Mouse (Mus musculus): ENCODE results near the gene Olfr114. TPM values are rescaled to one million over a fixed set of nuclear protein-coding genes. Genes with fewer than 3 reads are reported as not detected.

Olfr114 gene
- polyA plus RNA-seq (2016; fragmentation: Nextera tagmentation; extraction: Ambion mirVana): not detected in 2 replicates

DNA sequence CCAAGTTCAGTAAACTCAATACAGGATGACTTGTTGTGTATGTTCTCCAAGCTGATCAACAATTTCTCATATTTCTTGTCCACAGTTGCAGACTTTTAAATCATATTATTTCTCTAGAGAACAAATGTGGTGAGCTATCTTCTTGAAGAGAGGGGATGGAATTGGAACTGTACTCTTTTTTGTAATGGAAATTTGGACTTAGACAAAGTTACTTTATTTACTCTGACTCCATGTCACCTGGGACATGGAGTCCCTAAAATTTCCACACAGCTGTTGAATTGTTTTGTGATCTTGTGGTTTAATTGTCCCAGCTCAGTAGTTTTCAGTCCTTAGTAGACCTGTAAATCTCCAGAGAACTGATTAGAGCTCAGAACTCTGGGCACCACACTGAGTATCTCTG is at the start of gene Olfr114:
TSS of gene Olfr114 (minus strand) at position 101 of the 400 bp plus-strand sequence.
- Histone ChIP-seq H3K9me3 (no peaks in the 10 kb centered on the region), H3K4me1 (no peaks in the 10 kb centered on the region), H3K36me3 (replicated peaks) (no peaks in the 10 kb centered on the region), H3K27ac (replicated peaks) (no peak within 1 kb of the TSS), H3K27me3 (replicated peaks; ENCODE audit: low read depth, poor library complexity, severe bottlenecking) (no peaks in the 10 kb centered on the region), H3K4me3 (no peak within 1 kb of the TSS)
- DNase-seq (ENCODE audit: low spot score): no peak

- no peaks in the 10 kb centered on the region for H3K27me3 ChIP-seq (replicated peaks; ENCODE audit: low read depth, poor library complexity, severe bottlenecking)
- H3K27ac ChIP-seq (replicated peaks): no peak within 1 kb of the TSS
- 81% methylated on average over 2 of the region's 2 CpGs for WGBS
- H3K4me1 ChIP-seq: no peaks in the 10 kb centered on the region
- peaks cover 4% of the 10 kb centered on the region; the same call in 1 of the 2 replicates for H3K9me3 ChIP-seq
- H3K36me3 ChIP-seq (replicated peaks): no peaks in the 10 kb centered on the region
- H3K4me3 ChIP-seq: no peak within 1 kb of the TSS
- DNase-seq (ENCODE audit: low spot score): no peak
Observed at GRCm38 (mm10) chr17:37627009-37627408, 34.5 kb upstream of the Olfr114 start, which contains the start of the genes Olfr115 and Olfr116. Olfr115 (minus strand) TSS chr17:37627109. Olfr116 (minus strand) TSS chr17:37627199.

DNA sequence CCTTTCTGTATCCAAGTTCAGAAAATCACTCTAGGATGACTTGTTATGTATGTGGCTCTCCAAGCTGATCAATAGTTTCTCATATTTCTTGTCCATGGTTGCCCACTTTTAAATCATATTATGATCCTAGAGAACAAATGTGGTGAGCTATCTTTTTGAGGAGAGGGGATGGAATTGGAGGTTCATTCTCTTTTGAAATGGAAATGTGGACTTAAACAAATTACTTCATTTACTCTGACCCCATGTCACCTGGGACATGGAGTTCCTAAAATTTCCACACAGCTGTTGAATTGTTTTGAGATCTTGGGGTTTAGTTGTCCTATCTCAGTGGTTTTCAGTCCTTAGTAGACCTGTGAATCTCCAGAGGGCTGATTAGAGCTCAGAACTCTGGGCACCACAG is 15.0 kb downstream of the Olfr114 start, which contains the start of gene Olfr113:
TSS of gene Olfr113 (minus strand) at position 101 of the 400 bp plus-strand sequence.
- Histone ChIP-seq H3K9me3 (no peaks in the 10 kb centered on the region), H3K27ac (replicated peaks) (no peak within 1 kb of the TSS), H3K27me3 (replicated peaks; ENCODE audit: low read depth, poor library complexity, severe bottlenecking) (no peaks in the 10 kb centered on the region), H3K4me1 (no peaks in the 10 kb centered on the region), H3K4me3 (no peak within 1 kb of the TSS), H3K36me3 (replicated peaks) (no peaks in the 10 kb centered on the region)
- no peak for DNase-seq (ENCODE audit: low spot score)

- H3K4me3 ChIP-seq: no peak within 1 kb of the TSS
- H3K36me3 ChIP-seq (replicated peaks): no peaks in the 10 kb centered on the region
- no peaks in the 10 kb centered on the region for H3K4me1 ChIP-seq
- H3K27me3 ChIP-seq (replicated peaks; ENCODE audit: low read depth, poor library complexity, severe bottlenecking): no peaks in the 10 kb centered on the region
- H3K27ac ChIP-seq (replicated peaks): no peak within 1 kb of the TSS
- H3K9me3 ChIP-seq: no peaks in the 10 kb centered on the region
- no peak for DNase-seq (ENCODE audit: low spot score)
Observed at GRCm38 (mm10) chr17:37569351-37569750, 23.2 kb downstream of the Olfr114 start, which contains the start of gene Olfr112. Olfr112 (minus strand) TSS chr17:37569451.

DNA sequence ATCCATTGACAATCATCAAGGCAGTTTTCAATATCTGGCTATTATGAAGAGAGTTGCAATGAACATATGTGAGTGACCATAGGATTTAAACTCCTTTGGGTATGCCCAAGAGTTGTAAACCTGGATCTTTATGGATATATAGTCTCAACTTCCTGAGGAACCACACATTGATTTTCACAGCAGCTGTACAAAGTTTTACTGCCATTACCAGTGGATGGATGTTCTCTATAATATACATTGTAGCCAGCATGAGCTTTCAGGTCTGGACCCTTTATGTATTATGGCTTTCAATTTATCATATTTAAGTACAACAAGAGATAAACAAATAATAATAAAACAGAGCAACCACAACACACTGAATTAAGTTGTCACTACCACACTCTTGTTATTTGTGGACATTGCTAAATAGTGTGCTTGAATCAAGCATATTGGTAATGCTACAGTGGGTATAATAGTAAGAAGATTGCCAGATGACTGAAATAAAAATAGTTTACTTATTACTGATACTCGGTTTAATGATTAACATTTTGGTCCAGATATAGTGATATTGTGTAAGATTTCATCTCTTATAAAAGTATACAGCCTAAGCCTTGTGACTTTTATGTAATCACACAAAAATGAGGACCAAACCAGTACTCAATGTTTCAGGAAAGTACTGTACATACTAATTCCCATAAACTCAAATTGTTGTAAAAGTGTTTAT is 33.5 kb downstream of the Olfr114 start:
- H3K36me3 ChIP-seq (replicated peaks): no peaks in the 10 kb centered on the region
- no peaks in the 10 kb centered on the region for H3K27me3 ChIP-seq (replicated peaks; ENCODE audit: low read depth, poor library complexity, severe bottlenecking)
- WGBS: 75% methylated on average over 1 of the region's 1 CpGs
- no peak for DNase-seq (ENCODE audit: low spot score)
- H3K4me3 ChIP-seq: no peak overlapping the region
- H3K4me1 ChIP-seq: no peaks in the 10 kb centered on the region
- H3K9me3 ChIP-seq: no peaks in the 10 kb centered on the region
- H3K27ac ChIP-seq (replicated peaks): no peak overlapping the region

DNA sequence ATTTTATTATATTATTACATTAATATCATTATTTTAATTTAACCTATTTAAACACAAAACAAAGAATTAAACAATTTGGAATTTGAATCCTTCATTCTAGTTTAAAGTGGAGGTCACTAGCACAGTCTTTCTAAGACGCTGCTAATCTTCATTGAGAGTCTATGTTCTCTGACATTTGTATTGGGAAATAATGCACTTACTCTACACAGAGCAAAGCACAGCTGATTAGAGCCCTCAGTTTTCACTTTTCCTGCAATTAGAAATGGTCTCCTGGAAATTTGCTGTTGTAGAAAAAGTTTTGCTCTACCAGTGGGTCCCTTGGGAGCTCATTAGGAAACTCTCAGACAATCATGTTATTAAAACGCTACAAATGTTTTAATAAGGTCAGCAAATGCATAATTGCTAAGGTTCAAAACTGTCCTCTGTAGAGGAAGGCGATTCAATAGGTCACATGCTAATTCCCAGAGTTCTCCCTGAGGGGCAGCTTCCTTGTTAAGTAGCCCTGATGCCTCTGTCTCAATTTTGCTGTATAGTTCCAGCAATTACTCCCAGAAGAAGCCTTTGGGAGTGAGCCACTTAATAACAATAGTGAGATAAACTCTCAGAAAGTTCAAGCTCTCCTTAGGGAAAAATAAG is 48.6 kb downstream of the Olfr114 start:
- 45% methylated on average over 3 of the region's 3 CpGs for WGBS
- no peaks in the 10 kb centered on the region for H3K36me3 ChIP-seq (replicated peaks)
- H3K27ac ChIP-seq (replicated peaks): no peak overlapping the region
- no peak overlapping the region for H3K4me3 ChIP-seq
- DNase-seq (ENCODE audit: low spot score): no peak
- no peaks in the 10 kb centered on the region for H3K4me1 ChIP-seq
- H3K9me3 ChIP-seq: no peaks in the 10 kb centered on the region
- no peaks in the 10 kb centered on the region for H3K27me3 ChIP-seq (replicated peaks; ENCODE audit: low read depth, poor library complexity, severe bottlenecking)

GRCm38 (mm10) chr17:37541454-37542119 is 51.0 kb downstream of the Olfr114 start:
- WGBS: 87% methylated on average over 4 of the region's 4 CpGs
- no peaks in the 10 kb centered on the region for H3K27me3 ChIP-seq (replicated peaks; ENCODE audit: low read depth, poor library complexity, severe bottlenecking)
- no peaks in the 10 kb centered on the region for H3K9me3 ChIP-seq
- H3K4me1 ChIP-seq: no peaks in the 10 kb centered on the region
- H3K36me3 ChIP-seq (replicated peaks): no peaks in the 10 kb centered on the region
- no peak for DNase-seq (ENCODE audit: low spot score)
- H3K4me3 ChIP-seq: no peak overlapping the region
- no peak overlapping the region for H3K27ac ChIP-seq (replicated peaks)

Other genes with a start within 250 kb of the Olfr114 start
- not detected in 2 replicates for gene Olfr104-ps, start 233.2 kb downstream of the Olfr114 start, polyA plus RNA-seq (2016; fragmentation: Nextera tagmentation; extraction: Ambion mirVana)
- not detected in 2 replicates for gene Olfr105-ps, start 213.7 kb downstream of the Olfr114 start, polyA plus RNA-seq (2016; fragmentation: Nextera tagmentation; extraction: Ambion mirVana)
- gene Olfr106-ps, start 202.3 kb downstream of the Olfr114 start, polyA plus RNA-seq (2016; fragmentation: Nextera tagmentation; extraction: Ambion mirVana): not detected in 2 replicates
- gene Olfr107, start 193.5 kb downstream of the Olfr114 start, polyA plus RNA-seq (2016; fragmentation: Nextera tagmentation; extraction: Ambion mirVana): not detected in 2 replicates
- not detected in 2 replicates for gene Olfr108, start 147.3 kb downstream of the Olfr114 start, polyA plus RNA-seq (2016; fragmentation: Nextera tagmentation; extraction: Ambion mirVana)
- not detected in 2 replicates for gene Olfr109, start 133.8 kb downstream of the Olfr114 start, polyA plus RNA-seq (2016; fragmentation: Nextera tagmentation; extraction: Ambion mirVana)
- gene H2-M2, start 109.2 kb downstream of the Olfr114 start, polyA plus RNA-seq (2016; fragmentation: Nextera tagmentation; extraction: Ambion mirVana): not detected in 2 replicates
- gene Olfr110, start 100.3 kb downstream of the Olfr114 start, polyA plus RNA-seq (2016; fragmentation: Nextera tagmentation; extraction: Ambion mirVana): not detected in 2 replicates
- gene Olfr111, start 84.7 kb downstream of the Olfr114 start, polyA plus RNA-seq (2016; fragmentation: Nextera tagmentation; extraction: Ambion mirVana): not detected in 2 replicates
- gene Olfr112, start 23.3 kb downstream of the Olfr114 start, polyA plus RNA-seq (2016; fragmentation: Nextera tagmentation; extraction: Ambion mirVana): not detected in 2 replicates
- not detected in 2 replicates for gene Olfr113, start 15.1 kb downstream of the Olfr114 start, polyA plus RNA-seq (2016; fragmentation: Nextera tagmentation; extraction: Ambion mirVana)
- not detected in 2 replicates for gene Olfr115, start 34.4 kb upstream of the Olfr114 start, polyA plus RNA-seq (2016; fragmentation: Nextera tagmentation; extraction: Ambion mirVana)
- gene Olfr116, start 34.5 kb upstream of the Olfr114 start, polyA plus RNA-seq (2016; fragmentation: Nextera tagmentation; extraction: Ambion mirVana): not detected in 2 replicates
- gene Olfr117, start 71.0 kb upstream of the Olfr114 start, polyA plus RNA-seq (2016; fragmentation: Nextera tagmentation; extraction: Ambion mirVana): not detected in 2 replicates
- gene Olfr118, start 74.2 kb upstream of the Olfr114 start, polyA plus RNA-seq (2016; fragmentation: Nextera tagmentation; extraction: Ambion mirVana): not detected in 2 replicates
- not detected in 2 replicates for gene Olfr119, start 103.8 kb upstream of the Olfr114 start, polyA plus RNA-seq (2016; fragmentation: Nextera tagmentation; extraction: Ambion mirVana)
- gene Olfr120, start 129.1 kb upstream of the Olfr114 start, polyA plus RNA-seq (2016; fragmentation: Nextera tagmentation; extraction: Ambion mirVana): not detected in 2 replicates
- gene Olfr121, start 156.1 kb upstream of the Olfr114 start, polyA plus RNA-seq (2016; fragmentation: Nextera tagmentation; extraction: Ambion mirVana): not detected in 2 replicates
- gene Olfr122, start 175.9 kb upstream of the Olfr114 start, polyA plus RNA-seq (2016; fragmentation: Nextera tagmentation; extraction: Ambion mirVana): not detected in 2 replicates
- gene Olfr123, start 200.8 kb upstream of the Olfr114 start, polyA plus RNA-seq (2016; fragmentation: Nextera tagmentation; extraction: Ambion mirVana): not detected in 2 replicates
- gene Olfr124, start 207.1 kb upstream of the Olfr114 start, polyA plus RNA-seq (2016; fragmentation: Nextera tagmentation; extraction: Ambion mirVana): not detected in 2 replicates
- not detected in 2 replicates for gene Olfr125, start 240.2 kb upstream of the Olfr114 start, polyA plus RNA-seq (2016; fragmentation: Nextera tagmentation; extraction: Ambion mirVana)